Mouse (Mus musculus): ENCODE data around the gene Hoxd3.

DNA sequence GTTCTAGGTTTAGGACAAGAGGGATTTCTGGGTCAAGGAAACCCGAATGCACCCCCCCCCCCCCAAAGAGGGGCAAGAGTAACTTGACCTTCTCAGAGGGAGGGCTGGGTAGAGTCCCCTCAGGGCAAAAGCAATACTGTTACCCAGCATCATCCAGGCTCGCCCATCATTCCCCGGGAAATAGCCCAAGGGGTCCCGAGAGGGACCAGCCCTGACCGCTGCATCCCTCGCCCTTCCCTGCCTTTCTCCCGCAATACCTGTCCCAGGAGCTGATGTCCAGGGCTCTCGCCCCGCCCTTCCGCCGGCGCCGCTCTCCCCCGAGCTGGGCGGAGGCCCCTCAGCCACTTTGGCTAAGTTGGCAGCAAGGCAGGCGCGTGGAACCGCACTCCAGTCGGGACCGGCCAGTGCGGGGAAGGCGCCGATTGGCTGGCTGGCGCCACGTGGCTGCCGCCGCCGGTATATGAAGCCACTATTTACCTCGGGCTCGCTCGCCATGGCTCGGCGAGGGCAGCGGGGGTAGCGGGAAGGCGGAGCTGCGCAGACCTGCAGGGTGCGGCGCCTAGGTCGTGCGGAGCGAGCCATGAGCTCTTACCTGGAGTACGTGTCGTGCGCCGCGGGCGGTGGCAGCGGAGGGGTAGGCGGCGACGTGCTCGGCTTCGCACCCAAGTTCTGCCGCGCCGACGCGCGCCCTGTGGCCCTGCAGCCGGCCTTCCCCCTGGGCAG lies 51.0 kb downstream of the Hoxd3 start, which contains the start of gene Hoxd1:
- TF ChIP-seq CTCF (IDR thresholded peaks at IDR 0.05) (no peak), EP300 (IDR thresholded peaks at IDR 0.05) (no peak)
